Mouse (Mus musculus): Measurements from ENCODE around the gene Neurl3. TPM values are rescaled to one million over a fixed set of nuclear protein-coding genes. Genes with fewer than 3 reads are reported as not detected.

The Neurl3 gene
- polyA plus RNA-seq, 2 experiments: 1.9 to 2.6 TPM

- TF ChIP-seq CTCF (IDR thresholded peaks at IDR 0.05; ENCODE audit: low read depth): no peak
- TF ChIP-seq EP300 (IDR thresholded peaks at IDR 0.05; ENCODE audit: low read depth): no peak
- no peak overlapping the region for H3K9ac ChIP-seq (replicated peaks)
- H3K4me2 ChIP-seq (ENCODE audit: low read depth): no peak overlapping the region
- no peaks in the 10 kb centered on the region for H3K36me3 ChIP-seq (replicated peaks; ENCODE audit: control insufficient read depth, insufficient read depth, low read depth)
- H3K4me1 ChIP-seq (replicated peaks; ENCODE audit: control insufficient read depth in 2 of 2, insufficient read depth in 2 of 2, low read length in 1 of 2): peaks cover 1 to 23% of the 10 kb centered on the region in 2 experiments; a peak in 2 of 4 replicates
- ATAC-seq (ENCODE audit: insufficient read depth) (no peak), DNase-seq (ENCODE audit: low read depth in 3 of 3, low spot score in 3 of 3) (no peak)
- 81% methylated on average over 3 of the region's 3 CpGs for WGBS (ENCODE audit: insufficient replicate concordance)
- no peak overlapping the region for H3K27ac ChIP-seq
- H3K27me3 ChIP-seq (ENCODE audit: control insufficient read depth, insufficient read depth, low read length): no peaks in the 10 kb centered on the region
- no peaks in the 10 kb centered on the region for H3K9me3 ChIP-seq (ENCODE audit: control insufficient read depth, low read length)
- H3K4me3 ChIP-seq (ENCODE audit: insufficient read depth in 1 of 2, low read depth in 2 of 2, low read length in 2 of 2): no peak overlapping the region
Measured at GRCm38 (mm10) chr1:36267595-36267994, 6.9 kb downstream of the Neurl3 start.

GRCm38 (mm10) chr1:36266293-36266692 is 8.2 kb downstream of the Neurl3 start:
- DNase-seq (ENCODE audit: low read depth in 3 of 3, low spot score in 3 of 3) (no peak), ATAC-seq (ENCODE audit: insufficient read depth) (no peak)
- H3K4me2 ChIP-seq (ENCODE audit: low read depth): no peak overlapping the region
- H3K36me3 ChIP-seq (replicated peaks; ENCODE audit: control insufficient read depth, insufficient read depth, low read depth): no peaks in the 10 kb centered on the region
- H3K4me1 ChIP-seq (replicated peaks; ENCODE audit: control insufficient read depth in 2 of 2, insufficient read depth in 2 of 2, low read length in 1 of 2): peaks cover 0 to 19% of the 10 kb centered on the region in 2 experiments; a peak in 2 of 4 replicates
- no peak overlapping the region for H3K4me3 ChIP-seq (ENCODE audit: insufficient read depth in 1 of 2, low read depth in 2 of 2, low read length in 2 of 2)
- H3K9ac ChIP-seq (replicated peaks): no peak overlapping the region
- no peaks in the 10 kb centered on the region for H3K27me3 ChIP-seq (ENCODE audit: control insufficient read depth, insufficient read depth, low read length)
- H3K27ac ChIP-seq: no peak overlapping the region
- 44% methylated on average over 6 of the region's 6 CpGs for WGBS (ENCODE audit: insufficient replicate concordance)
- H3K9me3 ChIP-seq (ENCODE audit: control insufficient read depth, low read length): no peaks in the 10 kb centered on the region
- TF ChIP-seq EP300 (IDR thresholded peaks at IDR 0.05; ENCODE audit: low read depth): no peak
- TF ChIP-seq CTCF (IDR thresholded peaks at IDR 0.05; ENCODE audit: low read depth): no peak

DNA sequence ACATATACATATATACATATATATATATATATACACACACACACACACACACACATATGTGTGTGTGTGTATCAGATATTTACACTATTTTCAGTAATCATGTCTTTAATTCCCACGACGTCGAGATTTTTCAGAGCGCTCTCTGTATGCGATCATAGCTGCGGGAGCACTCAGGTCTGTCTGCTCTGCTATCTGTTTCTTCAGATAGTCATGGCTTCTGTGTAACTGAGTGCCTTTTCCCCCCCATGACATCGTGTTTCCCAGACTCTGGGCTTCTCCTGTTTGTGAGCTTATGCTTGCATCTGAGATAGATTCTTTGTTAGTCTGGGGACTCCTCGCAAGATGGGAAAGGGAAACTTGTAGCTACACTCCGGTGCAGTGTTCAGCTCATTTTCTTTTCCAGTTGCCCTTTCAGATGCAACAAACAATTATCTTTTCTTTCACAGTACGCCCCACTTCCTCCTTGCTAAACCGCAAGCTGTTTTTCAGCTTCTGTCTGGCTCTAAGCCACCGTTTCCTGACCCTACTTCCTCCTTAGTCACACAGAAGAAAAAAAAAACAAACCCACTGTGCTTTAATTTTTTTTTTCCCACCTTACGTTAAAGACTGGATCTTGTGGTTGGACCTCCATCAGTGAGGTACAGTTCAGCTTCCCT is 10.5 kb downstream of the Neurl3 start:
- no peaks in the 10 kb centered on the region for H3K9me3 ChIP-seq (ENCODE audit: control insufficient read depth, low read length)
- peak overlapping the region; percentile 47 for H3K4me2 ChIP-seq (ENCODE audit: low read depth)
- H3K27ac ChIP-seq: no peak overlapping the region
- TF ChIP-seq EP300 (IDR thresholded peaks at IDR 0.05; ENCODE audit: low read depth): peak; percentile 50
- no peak for TF ChIP-seq CTCF (IDR thresholded peaks at IDR 0.05; ENCODE audit: low read depth)
- ATAC-seq (ENCODE audit: insufficient read depth) (peak; percentile 50; the same call in 1 of the 2 replicates), DNase-seq (ENCODE audit: low read depth in 3 of 3, low spot score in 3 of 3) (peak in 2 of 3 experiments; percentile 45 to 50)
- no peak overlapping the region for H3K9ac ChIP-seq (replicated peaks)
- no peaks in the 10 kb centered on the region for H3K27me3 ChIP-seq (ENCODE audit: control insufficient read depth, insufficient read depth, low read length)
- no peaks in the 10 kb centered on the region for H3K36me3 ChIP-seq (replicated peaks; ENCODE audit: control insufficient read depth, insufficient read depth, low read depth)
- H3K4me3 ChIP-seq (ENCODE audit: insufficient read depth in 1 of 2, low read depth in 2 of 2, low read length in 2 of 2): 0 out of 4 replicates have a peak overlapping the region, but pooled peaks of 1 of the 2 experiments have one; percentile 8
- peaks cover 0 to 13% of the 10 kb centered on the region in 2 experiments; a peak in 2 of 4 replicates for H3K4me1 ChIP-seq (replicated peaks; ENCODE audit: control insufficient read depth in 2 of 2, insufficient read depth in 2 of 2, low read length in 1 of 2)
- WGBS (ENCODE audit: insufficient replicate concordance): 3% methylated on average over 13 of the region's 13 CpGs

DNA sequence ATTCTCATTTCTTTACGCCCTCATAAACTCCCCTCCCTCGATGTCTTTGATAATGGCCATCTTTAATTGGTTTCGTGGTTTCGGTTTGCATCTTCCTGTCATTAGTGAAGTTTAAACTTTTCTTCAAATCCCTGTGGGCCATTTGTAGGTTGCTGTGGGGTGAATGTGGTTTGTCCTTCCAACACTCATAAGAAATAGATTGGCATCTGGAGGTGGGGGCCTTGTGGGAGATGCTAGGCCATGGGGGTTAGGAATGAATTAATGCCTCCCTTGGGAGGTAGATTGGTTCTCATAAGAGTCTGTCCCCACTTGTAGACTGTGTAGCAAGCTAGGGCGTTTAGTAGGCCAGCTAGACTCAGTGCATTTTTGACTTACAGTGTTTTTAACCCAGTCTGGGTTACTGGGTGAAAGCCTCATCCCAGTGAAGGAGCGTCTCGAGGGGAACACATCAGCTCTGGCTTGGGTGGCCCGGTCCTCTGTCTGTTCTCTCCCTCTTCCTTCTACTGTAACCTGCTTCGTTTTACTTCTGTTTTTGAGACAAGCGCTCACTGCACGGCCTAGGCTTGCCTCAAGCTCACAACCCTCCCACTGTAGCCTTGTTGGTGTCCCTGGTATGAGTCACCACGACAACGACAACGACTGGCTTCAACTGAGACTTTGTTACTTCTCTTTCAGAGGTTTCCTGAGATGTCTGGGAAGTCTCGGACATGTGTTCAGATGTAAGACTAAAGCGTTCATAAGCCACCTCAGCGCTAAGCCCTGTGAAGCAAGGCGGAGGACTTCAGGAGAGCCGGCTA is 12.6 kb downstream of the Neurl3 start:
- Histone ChIP-seq H3K36me3 (replicated peaks; ENCODE audit: control insufficient read depth, insufficient read depth, low read depth) (no peaks in the 10 kb centered on the region), H3K4me2 (ENCODE audit: low read depth) (no peak overlapping the region), H3K4me3 (ENCODE audit: insufficient read depth in 1 of 2, low read depth in 2 of 2, low read length in 2 of 2) (no peak overlapping the region), H3K27me3 (ENCODE audit: control insufficient read depth, insufficient read depth, low read length) (no peaks in the 10 kb centered on the region), H3K9me3 (ENCODE audit: control insufficient read depth, low read length) (no peaks in the 10 kb centered on the region), H3K4me1 (replicated peaks; ENCODE audit: control insufficient read depth in 2 of 2, insufficient read depth in 2 of 2, low read length in 1 of 2) (peaks cover 0 to 13% of the 10 kb centered on the region in 2 experiments; a peak in 2 of 4 replicates), H3K27ac (no peak overlapping the region), H3K9ac (replicated peaks) (no peak overlapping the region)
- no peak for DNase-seq (ENCODE audit: low read depth in 3 of 3, low spot score in 3 of 3)
- WGBS (ENCODE audit: insufficient replicate concordance): 32% methylated on average over 19 of the region's 19 CpGs
- TF ChIP-seq CTCF (IDR thresholded peaks at IDR 0.05; ENCODE audit: low read depth): no peak
- no peak for TF ChIP-seq EP300 (IDR thresholded peaks at IDR 0.05; ENCODE audit: low read depth)
- no peak for ATAC-seq (ENCODE audit: insufficient read depth)

DNA sequence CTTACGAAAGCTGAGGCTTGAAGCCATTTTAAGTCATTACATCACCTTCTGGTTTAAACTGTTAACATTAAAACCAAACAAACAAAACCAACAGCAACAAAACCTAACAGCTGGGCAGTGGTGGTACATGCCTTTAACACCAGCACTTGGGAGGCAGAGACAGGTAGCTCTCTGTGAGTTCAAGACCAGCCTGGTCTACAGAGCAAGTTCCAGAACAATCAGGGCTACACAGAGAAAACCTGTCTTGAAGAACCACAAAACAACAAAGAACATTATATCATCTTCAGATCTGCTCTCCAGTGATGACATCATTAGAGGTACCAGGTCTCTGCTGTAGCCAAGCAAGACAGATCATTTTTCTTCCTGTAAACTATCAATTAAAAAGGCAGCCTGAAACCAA is 14.1 kb downstream of the Neurl3 start:
- ATAC-seq (ENCODE audit: insufficient read depth): no peak
- TF ChIP-seq CTCF (IDR thresholded peaks at IDR 0.05; ENCODE audit: low read depth) (no peak), EP300 (IDR thresholded peaks at IDR 0.05; ENCODE audit: low read depth) (no peak)
- DNase-seq (ENCODE audit: low read depth in 3 of 3, low spot score in 3 of 3): no peak
- Histone ChIP-seq H3K27me3 (ENCODE audit: control insufficient read depth, insufficient read depth, low read length) (no peaks in the 10 kb centered on the region), H3K4me3 (ENCODE audit: insufficient read depth in 1 of 2, low read depth in 2 of 2, low read length in 2 of 2) (no peak overlapping the region), H3K27ac (no peak overlapping the region), H3K4me1 (replicated peaks; ENCODE audit: control insufficient read depth in 2 of 2, insufficient read depth in 2 of 2, low read length in 1 of 2) (peaks cover 0 to 13% of the 10 kb centered on the region in 2 experiments; a peak in 2 of 4 replicates), H3K9ac (replicated peaks) (no peak overlapping the region), H3K4me2 (ENCODE audit: low read depth) (no peak overlapping the region), H3K9me3 (ENCODE audit: control insufficient read depth, low read length) (no peaks in the 10 kb centered on the region), H3K36me3 (replicated peaks; ENCODE audit: control insufficient read depth, insufficient read depth, low read depth) (no peaks in the 10 kb centered on the region)
- 71% methylated on average over 1 of the region's 1 CpGs for WGBS (ENCODE audit: insufficient replicate concordance)

Measured in liver, embryonic 14.5 days (tissue).